Mouse (Mus musculus) olfactory bulb, adult 2 months (tissue): ENCODE measurements around the gene Tmem234.

ENCODE experiments used
- CTCF ChIP-seq: fragments of 200-500 bp; IDR thresholded peaks from 2 replicates; pipeline ENCODE4 v1.5.1; 2012; ENCODE audit warnings: low read depth, mild to moderate bottlenecking, low read length, moderate library complexity; ENCODE audit not compliant: insufficient read depth
- POLR2A ChIP-seq: fragments of 200-500 bp; IDR thresholded peaks from 2 replicates; pipeline ENCODE4 v1.6.1; 2012; ENCODE audit warnings: mild to moderate bottlenecking, low read depth, low read length, moderate library complexity; ENCODE audit not compliant: insufficient read depth

DNA sequence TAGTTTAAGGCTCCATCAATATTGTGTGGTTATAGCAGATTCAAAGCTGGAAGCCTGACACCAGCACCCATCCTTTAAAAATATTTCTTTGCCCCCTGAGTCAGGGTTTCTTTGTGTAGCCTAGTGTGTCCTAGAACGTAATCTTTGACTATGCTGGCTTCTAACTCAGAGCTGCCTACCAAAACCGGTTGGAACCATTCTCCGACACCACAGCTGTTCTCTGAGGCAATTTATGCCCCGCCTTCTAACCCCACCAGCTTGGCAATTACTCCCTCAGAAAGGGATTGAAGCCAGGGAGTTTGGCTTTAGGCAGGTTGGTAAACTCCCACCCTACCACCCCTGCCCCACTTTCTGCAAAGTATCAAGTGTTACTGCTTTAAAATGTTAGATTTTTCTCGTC lies 41.3 kb downstream of the Tmem234 start:
- TF ChIP-seq CTCF (no peak), POLR2A (no peak)
